Mouse (Mus musculus): ENCODE data around the gene Cep350.

Cep350 gene

DNA sequence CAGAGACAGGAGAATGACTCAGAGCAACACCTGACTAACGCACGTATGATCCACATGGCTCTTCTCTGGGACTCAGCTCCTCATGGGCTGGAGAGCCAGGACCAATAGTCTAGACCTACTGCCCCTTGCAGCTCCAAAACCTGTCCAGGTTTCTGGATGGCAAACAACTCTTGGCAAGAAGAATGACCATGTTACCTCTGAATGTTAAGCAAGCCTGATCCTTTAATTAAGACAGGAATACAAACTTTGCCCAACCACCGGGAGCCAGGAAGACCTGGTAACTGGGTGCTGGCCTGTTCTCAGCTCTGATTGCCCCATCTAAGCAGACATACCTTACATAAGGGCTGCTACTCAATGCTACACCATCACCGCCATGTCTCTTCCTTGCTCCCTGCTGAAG, 164.8 kb downstream of the Cep350 start:
- Histone ChIP-seq H3K27me3 (ENCODE audit: control insufficient read depth, insufficient read depth, low read length, poor library complexity, severe bottlenecking) (no peaks in the 10 kb centered on the region), H3K36me3 (ENCODE audit: control insufficient read depth, insufficient read depth, low read length, poor library complexity, severe bottlenecking) (no peaks in the 10 kb centered on the region)
- no peak for DNase-seq (ENCODE audit: low read depth, low spot score)

- DNase-seq (ENCODE audit: low read depth, low spot score), result no peak
- no peaks in the 10 kb centered on the region for H3K36me3 ChIP-seq (ENCODE audit: control insufficient read depth, insufficient read depth, low read length, poor library complexity, severe bottlenecking)
- H3K27me3 ChIP-seq (ENCODE audit: control insufficient read depth, insufficient read depth, low read length, poor library complexity, severe bottlenecking), result no peaks in the 10 kb centered on the region
Measured at GRCm38 (mm10) chr1:155805607-155806006, 167.4 kb downstream of the Cep350 start.

DNA sequence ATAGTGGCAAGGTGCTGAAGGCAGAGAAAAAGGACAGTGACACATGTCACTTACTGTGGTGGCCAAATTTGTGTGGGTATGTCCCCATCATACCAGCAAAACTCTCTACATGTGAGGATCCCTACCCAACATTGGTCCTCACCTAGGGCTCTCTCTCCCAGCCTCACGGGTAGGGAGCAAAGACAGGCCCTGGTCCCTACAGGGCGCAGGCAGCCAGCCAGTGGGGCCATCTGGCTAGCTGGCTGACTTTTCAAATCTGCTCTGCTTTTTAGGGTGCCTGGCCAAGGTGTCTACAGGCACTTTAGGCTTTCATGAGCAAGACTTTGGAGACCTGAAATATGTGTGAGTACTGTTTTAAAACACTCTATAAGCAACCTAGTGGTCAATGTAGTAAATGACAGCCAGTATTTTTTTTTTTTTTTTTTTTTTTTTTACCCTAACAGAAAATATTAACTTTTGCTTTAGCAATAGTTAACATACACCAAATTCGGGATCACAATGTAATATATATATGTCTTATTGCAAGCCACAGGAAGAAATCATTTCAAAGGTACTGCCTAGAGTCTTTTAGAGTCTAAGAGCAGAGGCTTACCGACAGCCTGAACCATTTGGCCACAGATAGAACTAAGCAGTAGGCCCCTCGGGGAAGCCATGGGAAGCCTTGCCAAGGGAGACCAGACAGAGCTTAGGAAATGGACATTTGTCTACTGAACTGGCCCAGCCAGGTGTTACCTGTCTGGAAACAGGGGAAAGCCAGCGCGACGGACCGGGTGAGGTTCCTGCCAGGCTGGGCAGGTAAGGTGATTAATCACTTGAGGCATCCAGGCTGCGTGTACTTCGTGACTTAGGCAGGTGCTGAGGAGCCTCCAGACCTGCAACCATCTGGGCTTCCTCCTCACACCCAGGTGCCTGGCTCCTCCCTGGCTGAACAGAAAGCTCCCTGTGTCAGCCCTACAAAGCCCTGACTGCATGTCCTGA, 171.8 kb downstream of the Cep350 start:
- no peaks in the 10 kb centered on the region for H3K36me3 ChIP-seq (ENCODE audit: control insufficient read depth, insufficient read depth, low read length, poor library complexity, severe bottlenecking)
- DNase-seq (ENCODE audit: low read depth, low spot score), result no peak
- no peaks in the 10 kb centered on the region for H3K27me3 ChIP-seq (ENCODE audit: control insufficient read depth, insufficient read depth, low read length, poor library complexity, severe bottlenecking)

DNA sequence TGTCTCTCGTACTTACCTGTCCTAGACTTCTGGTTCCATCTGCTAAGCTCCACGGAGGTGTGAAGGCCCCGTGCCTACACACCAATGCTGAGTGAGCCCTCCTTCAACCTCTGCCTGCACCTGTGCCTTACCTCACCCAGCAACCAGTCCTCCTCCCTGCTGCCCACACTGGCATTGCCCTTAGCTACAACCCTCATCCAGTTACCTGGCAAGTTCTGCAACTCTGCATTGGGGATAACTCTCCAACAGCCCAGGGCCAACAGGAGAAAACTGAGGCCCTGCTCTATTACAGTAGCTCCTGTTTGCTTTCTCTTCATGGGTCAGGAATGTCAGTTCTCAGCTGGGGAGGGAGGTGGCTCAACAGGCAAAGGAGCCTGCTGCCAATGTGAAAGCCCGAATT, 175.1 kb downstream of the Cep350 start:
- no peaks in the 10 kb centered on the region for H3K27me3 ChIP-seq (ENCODE audit: control insufficient read depth, insufficient read depth, low read length, poor library complexity, severe bottlenecking)
- DNase-seq (ENCODE audit: low read depth, low spot score), result no peak

DNA sequence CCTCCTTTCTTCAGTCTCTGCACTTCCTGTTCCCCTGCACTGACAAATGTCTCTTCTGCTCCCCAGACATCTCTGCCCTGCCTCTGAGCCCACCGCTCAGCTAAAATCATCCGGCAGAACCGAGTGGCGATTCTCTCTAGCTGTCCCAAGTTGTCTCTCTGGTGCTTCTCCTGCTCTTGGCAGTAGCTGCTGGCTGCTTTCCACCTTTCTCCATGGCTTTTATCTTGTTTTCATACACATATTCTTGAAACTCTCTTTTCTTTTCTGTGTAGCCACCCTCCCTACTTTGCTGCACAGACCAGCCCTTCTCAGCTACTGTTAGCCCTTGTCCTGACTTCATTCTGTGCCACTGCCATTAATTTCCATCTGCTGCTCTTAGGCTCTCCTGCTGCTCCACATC, 175.6 kb downstream of the Cep350 start:
- Histone ChIP-seq H3K36me3 (ENCODE audit: control insufficient read depth, insufficient read depth, low read length, poor library complexity, severe bottlenecking) (no peaks in the 10 kb centered on the region), H3K27me3 (ENCODE audit: control insufficient read depth, insufficient read depth, low read length, poor library complexity, severe bottlenecking) (no peaks in the 10 kb centered on the region)
- no peak for DNase-seq (ENCODE audit: low read depth, low spot score)

More for the DNA sequence above, 175.1 kb downstream of the Cep350 start:
- H3K36me3 ChIP-seq (ENCODE audit: control insufficient read depth, insufficient read depth, low read length, poor library complexity, severe bottlenecking), result no peaks in the 10 kb centered on the region

DNA sequence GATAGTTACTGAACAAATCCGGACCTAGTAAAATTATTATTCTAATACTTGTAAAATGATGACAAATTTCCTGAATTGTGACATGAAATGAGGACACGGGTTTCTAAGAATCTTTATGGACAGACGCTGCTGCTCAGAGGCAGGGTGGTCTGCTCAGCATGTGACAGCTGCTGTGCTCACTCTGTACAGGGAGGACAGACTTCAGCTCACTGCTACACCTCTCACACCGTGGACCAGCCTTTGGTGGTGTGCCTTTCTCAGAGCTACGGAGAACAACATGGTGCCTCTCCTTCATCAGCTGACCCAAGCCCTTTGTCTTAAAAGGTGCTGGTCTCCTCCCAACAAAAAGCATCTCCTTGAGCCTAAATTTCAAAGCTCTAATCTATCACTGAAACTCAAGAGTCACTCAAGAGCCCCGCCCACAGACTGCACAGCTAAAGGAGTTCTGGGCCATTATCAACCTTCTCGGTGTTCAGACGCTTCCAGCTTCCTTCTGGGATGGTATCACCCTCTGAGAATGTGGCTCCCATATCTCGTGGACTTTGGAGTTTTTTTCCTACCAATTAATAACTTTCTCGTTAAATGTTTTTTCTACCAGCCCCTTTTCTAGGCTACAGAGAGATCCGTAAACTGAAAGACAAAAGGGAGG, 176.2 kb downstream of the Cep350 start:
- Histone ChIP-seq H3K36me3 (ENCODE audit: control insufficient read depth, insufficient read depth, low read length, poor library complexity, severe bottlenecking) (no peaks in the 10 kb centered on the region), H3K27me3 (ENCODE audit: control insufficient read depth, insufficient read depth, low read length, poor library complexity, severe bottlenecking) (no peaks in the 10 kb centered on the region)
- no peak for DNase-seq (ENCODE audit: low read depth, low spot score)

GRCm38 (mm10) chr1:155795791-155796233, 177.2 kb downstream of the Cep350 start:
- Histone ChIP-seq H3K27me3 (ENCODE audit: control insufficient read depth, insufficient read depth, low read length, poor library complexity, severe bottlenecking) (no peaks in the 10 kb centered on the region), H3K36me3 (ENCODE audit: control insufficient read depth, insufficient read depth, low read length, poor library complexity, severe bottlenecking) (no peaks in the 10 kb centered on the region)
- no peak for DNase-seq (ENCODE audit: low read depth, low spot score)

Measured in splenic B cell, adult 2 months (primary cell).